Mouse (Mus musculus) lung, postnatal 25 days (tissue): ENCODE measurements around the gene Patj.

Experiments used
- DNase-seq: peaks from one replicate; pipeline ENCODE4 v3.0.0; 2022; ENCODE audit warnings: low spot score

The Patj gene

GRCm38 (mm10) chr4:98727295-98727958, 331.8 kb downstream of the Patj start:
- no peak for DNase-seq

GRCm38 (mm10) chr4:98727959-98728347, 332.4 kb downstream of the Patj start:
- no peak for DNase-seq

GRCm38 (mm10) chr4:98728716-98729115, 333.1 kb downstream of the Patj start:
- DNase-seq: no peak

- no peak for DNase-seq
These were observed 338.1 kb downstream of the Patj start for GRCm38 (mm10) chr4:98733660-98734059.

GRCm38 (mm10) chr4:98739753-98740152, 344.2 kb downstream of the Patj start:
- peak; percentile 22 for DNase-seq

- no peak for DNase-seq
These were observed 347.8 kb downstream of the Patj start for GRCm38 (mm10) chr4:98743209-98743905.

GRCm38 (mm10) chr4:98743906-98744210, 348.3 kb downstream of the Patj start:
- DNase-seq: no peak

- no peak for DNase-seq
These were observed 358.9 kb downstream of the Patj start for GRCm38 (mm10) chr4:98754456-98754855.

GRCm38 (mm10) chr4:98756141-98756540, 360.6 kb downstream of the Patj start:
- DNase-seq: no peak

GRCm38 (mm10) chr4:98758012-98758821, 362.6 kb downstream of the Patj start:
- peak; percentile 3 for DNase-seq

- peak; percentile 0 for DNase-seq
These were observed 363.4 kb downstream of the Patj start for GRCm38 (mm10) chr4:98758872-98759518.

GRCm38 (mm10) chr4:98767134-98768133, 371.8 kb downstream of the Patj start:
- no peak for DNase-seq
